Mouse (Mus musculus): ENCODE results near the gene Pck2.

Pck2 gene

GRCm38 (mm10) chr14:55577871-55578667, 38.0 kb downstream of the Pck2 start, which contains the start of gene Psme1:
Gene Psme1, plus strand, starts transcription at chr14:55578123.
- peak; percentile 84 to 85 for DNase-seq

DNA sequence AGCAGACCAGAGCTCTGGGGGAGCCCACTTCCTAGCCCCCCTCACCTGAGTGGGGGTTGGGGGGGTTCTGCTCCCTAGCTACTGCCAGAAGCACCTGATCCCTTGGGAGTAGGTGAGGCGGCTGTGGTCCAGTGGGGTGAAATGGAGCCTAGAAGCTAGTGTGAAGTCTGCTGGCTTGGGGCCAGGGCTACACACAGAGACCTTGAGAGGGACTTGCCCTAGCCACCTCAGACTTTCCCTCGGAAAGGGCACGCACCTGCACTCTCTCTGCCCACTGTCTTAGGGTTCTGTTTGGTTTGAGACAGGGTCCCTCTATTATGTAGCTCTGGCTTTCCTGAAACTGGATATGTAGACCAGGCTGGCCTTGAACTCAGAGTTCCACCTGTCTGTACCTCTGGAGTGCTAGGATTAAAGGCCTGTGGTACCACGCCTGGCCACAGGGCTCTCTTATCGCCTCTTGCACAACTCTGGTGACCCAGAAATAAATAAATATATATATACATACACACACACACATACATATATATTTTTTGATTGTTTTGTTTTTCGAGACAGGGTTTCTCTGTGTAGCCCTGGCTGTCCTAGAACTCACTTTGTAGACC, 38.7 kb downstream of the Pck2 start:
- DNase-seq: no peak

DNA sequence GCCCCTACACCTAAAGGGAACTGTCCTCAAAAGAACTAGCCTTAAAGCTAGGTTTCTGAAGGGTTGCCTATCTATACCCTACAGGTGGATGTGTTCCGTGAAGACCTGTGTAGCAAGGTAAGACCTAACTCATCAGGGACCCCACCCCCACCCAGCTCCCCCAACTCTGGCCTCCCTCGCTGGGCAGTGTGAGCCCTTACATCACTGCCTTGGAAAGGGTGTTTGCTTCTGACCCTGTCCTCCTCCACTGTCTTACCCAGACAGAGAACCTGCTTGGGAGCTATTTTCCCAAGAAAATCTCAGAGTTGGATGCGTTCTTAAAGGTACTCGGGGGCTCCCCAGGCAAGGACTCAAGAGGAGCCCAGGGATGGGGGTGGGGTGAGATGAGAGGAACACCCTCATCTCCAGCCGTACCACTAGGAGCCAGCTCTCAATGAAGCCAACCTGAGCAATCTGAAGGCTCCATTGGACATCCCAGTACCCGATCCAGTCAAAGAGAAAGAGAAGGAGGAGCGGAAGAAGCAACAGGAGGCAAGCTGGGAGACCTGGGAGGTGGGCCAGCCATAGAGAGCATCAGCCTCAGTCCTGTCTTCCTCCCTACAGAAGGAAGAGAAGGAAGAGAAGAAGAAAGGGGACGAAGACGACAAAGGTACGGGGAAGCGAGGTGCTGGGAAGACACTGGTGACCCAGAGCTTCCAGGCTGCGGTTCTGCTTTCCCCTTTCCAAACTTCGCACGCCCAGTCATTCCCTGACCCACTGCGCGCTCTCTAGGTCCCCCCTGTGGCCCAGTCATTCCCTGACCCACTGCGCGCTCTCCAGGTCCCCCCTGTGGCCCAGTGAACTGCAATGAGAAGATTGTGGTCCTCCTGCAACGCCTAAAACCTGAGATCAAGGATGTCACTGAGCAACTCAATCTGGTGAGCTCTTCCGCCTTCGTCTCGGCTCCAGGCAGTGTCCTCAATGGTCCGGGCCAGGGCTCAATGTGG, 39.7 kb downstream of the Pck2 start:
- DNase-seq: no peak

DNA sequence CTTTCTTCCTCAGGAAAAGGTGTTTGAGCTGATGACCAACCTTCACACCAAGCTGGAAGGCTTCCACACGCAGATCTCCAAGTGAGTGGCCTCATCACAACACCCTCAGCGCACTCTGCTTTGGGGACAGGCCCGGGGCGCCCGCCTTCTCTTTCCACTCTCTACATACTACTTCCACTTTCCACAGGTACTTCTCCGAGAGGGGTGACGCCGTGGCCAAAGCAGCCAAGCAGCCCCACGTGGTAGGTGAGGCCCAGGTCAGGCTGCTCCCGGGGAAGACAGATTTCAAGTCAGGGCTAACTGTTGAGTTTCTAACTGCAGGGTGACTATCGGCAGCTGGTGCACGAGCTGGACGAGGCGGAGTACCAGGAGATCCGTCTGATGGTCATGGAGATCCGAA, 40.7 kb downstream of the Pck2 start:
- no peak for DNase-seq

DNA sequence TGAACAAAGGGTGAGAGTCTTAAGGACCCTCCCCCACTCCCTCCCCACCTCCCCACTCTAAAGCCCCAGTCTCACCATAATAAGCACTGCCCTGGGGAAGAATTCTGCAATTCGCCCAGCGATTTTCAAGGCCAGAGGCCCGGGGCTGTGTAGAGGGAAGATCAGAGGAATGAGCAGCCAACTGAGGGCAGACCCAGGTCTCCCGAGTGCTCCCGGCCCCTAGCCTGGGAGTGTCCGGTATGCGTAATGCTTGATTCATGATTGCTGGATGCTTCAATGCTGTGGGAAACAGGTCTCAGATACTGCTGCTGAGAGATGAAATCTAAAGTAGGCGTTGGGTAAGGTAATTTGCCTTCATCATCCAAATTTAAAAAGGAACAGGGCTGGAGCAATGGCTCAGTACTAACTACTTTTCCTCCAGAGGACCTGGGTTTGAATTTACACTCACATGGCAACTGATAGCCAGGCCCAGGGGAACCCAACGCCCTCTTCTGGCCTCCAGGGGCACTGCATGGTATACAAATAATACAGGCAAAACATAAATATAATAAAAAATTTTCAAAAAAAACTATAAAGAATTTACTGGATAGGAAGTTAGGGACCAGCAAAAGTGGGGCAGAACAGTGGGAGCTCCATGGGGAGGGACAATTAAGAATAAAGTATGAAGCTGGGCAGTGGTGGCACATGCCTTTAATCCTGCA, 42.1 kb downstream of the Pck2 start:
- DNase-seq: no peak

GRCm38 (mm10) chr14:55584303-55584701, 44.2 kb downstream of the Pck2 start:
- DNase-seq: no peak

GRCm38 (mm10) chr14:55584702-55585565, 44.9 kb downstream of the Pck2 start, which contains the start of gene Emc9:
Gene Emc9, minus strand, starts transcription at chr14:55585302.
- DNase-seq: peak; percentile 34 to 48

- no peak for DNase-seq
Measured at GRCm38 (mm10) chr14:55585566-55585960, 45.5 kb downstream of the Pck2 start.

DNA sequence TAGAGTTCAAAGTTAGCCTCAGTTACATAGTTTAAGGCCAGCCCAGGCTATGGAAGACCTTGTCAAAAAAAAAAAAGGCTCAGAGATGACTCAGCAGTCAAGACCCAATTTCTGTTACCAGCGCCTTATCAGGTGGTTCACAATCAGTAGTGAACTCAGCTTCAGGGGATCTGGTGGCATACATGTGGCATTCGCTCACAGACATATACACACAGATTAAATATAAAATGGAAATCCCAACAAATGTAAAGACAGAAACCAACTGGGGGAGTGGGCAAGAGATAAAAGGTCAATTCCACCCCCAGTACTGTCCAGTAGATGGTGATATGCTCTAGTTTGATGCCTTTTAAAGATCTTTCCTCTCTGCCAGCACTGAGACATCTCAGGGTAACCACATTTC, 46.1 kb downstream of the Pck2 start:
- DNase-seq: no peak

DNA sequence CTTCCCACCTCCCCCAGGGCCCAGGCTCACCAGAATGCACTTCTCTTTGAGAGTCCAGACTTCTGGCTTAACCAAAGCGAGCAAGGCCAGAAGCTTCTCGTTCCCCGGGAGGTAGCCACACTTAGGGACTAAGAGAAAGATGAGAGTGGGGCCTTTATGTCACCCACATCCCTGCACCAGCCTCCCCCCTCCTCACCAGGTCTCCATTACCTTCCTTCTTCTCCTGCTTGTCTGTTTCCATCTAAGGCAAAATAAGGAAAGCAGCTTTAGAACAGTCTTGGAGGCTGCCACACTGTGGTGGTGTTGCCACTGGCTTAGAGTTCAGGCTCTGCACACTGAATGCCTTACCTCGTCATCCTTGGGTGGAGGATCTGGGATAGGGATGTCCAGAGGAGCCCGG, 49.2 kb downstream of the Pck2 start:
- no peak for DNase-seq

DNA sequence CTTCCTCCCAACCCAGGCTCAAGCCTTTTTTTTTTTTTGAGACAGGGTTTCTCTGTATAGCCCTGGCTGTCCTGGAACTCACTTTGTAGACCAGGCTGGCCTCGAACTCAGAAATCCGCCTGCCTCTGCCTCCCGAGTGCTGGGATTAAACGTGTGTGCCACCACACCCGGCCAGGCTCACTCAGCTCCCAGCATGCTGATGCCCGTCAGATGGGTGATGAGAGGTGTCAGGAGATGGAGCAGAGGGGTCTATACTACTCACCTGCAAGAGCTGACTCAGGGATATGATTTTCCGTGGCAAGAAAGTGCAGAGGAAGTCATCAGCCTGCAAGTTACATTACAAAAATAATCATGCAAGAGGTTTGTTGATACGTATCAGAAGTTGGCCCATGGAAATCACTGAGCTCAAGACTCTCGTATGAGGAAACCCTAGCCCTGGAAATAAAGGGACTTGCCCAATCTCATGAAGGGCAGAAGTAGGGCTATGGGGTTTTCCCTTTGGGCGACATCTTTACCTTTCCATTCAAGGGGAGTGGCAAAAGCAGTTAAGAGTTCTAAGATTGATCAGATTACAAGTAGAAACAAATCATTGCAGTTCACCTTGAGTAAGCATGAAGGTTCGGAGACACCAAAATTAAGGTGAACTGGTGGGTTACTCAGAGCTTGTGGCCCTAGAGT, 49.8 kb downstream of the Pck2 start:
- DNase-seq: no peak

- peak; percentile 68 to 81 for DNase-seq
Measured at GRCm38 (mm10) chr14:55590748-55591330, 50.8 kb downstream of the Pck2 start, which contains the start of gene Psme2. Gene Psme2, minus strand, starts transcription at chr14:55591113.

- DNase-seq: peak; percentile 87 to 91
Measured at GRCm38 (mm10) chr14:55591331-55591891, 51.3 kb downstream of the Pck2 start, which contains the start of gene Rnf31. Gene Rnf31, plus strand, starts transcription at chr14:55591708.

DNA sequence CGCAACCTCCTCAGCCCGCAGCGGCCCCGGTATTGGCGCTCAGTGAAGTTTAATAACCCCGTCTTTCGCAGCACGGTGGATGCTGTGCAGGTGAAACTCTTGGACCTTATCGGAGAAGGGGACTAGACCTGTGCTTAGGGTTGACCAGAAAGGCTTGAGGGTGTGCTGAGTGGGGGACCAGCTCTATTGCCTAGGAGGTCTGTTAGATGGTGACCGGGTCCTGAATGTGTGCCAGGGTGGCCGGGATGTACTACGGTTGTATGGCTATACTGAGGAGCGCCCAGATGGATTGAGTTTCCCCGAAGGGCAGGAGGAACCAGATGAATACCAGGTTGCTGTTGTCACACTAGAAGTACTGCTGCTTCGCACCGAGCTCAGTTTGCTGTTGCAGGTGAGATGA, 52.2 kb downstream of the Pck2 start:
- DNase-seq: no peak

DNA sequence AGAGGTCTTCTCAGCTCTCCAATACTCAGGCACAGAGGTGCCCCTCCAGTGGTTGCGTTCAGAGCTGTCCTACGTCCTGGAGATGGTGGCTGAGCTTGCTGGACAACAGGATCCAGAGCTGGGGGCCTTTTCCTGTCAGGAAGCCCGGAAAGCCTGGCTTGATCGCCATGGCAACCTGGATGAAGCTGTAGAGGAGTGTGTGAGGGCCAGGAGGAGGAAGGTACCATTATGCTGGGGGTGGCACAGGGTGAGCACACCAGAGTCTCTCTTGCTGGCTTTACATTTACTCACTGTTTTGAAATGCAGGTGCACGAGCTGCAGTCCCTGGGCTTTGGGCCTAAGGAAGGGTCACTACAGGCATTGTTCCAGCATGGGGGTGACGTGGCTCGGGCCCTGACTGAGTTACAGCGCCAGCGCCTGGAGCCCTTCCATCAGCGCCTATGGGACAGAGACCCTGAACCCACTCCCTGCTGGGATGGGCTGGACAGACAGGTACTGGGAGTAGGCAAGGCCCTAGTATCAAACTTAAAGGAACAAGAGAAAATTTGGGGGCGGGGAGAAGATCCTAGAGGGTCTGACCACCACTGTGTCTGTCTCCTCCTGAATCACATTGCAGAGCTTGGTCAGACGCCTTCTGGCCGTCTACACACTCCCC, 56.1 kb downstream of the Pck2 start:
- DNase-seq: no peak

DNA sequence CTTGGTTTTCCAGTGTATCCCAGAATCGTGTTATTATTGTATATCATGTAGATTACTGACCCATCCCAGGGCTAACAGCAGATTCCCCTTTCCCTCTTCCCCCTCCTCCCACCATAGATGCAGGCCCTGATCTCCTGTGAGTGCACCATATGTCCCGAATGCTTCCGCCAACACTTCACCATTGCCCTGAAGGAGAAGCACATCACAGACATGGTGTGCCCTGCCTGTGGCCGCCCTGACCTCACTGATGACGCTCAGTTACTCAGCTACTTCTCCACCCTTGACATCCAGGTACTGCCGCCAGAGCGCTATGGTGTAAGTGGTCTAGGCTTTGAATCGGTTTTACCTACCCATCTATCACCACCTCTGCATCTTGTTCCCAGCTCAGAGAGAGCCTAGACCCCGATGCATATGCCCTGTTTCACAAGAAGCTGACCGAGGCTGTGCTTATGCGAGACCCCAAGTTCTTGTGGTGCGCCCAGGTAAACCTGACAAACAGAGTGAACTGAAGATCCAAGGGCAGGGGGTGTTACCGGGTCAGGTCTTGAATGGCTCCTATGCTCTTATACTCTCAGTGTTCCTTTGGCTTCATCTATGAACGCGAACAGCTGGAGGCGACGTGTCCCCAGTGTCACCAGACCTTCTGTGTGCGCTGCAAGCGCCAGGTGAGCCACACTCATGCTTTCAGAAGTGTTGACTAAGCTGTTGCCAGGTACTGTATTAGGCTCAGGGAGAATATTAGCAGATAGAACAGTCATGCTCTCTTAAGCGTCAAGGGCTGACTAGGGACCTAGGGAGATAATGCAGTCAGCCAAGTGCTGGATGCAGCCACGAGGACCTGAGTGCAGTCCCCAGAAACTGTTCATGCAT, 58.7 kb downstream of the Pck2 start:
- DNase-seq: no peak
